Mouse (Mus musculus) embryonic facial prominence, embryonic 11.5 days (tissue): ENCODE measurements around the gene Cpsf6. TPM values are rescaled to one million over a fixed set of nuclear protein-coding genes. Genes with fewer than 3 reads are reported as not detected.

Experiments used
- ATAC-seq: fragments of 200-750 bp; cut with Nextera tagmentation; replicated peaks from 2 replicates; pipeline ENCODE4 v1.8.0; 2017; ENCODE audit warnings: low read depth; ENCODE audit not compliant: insufficient number of reproducible peaks, low FRiP score, low TSS enrichment
- DNase-seq: peaks from one replicate; pipeline ENCODE4 v3.0.0-alpha.2; 2015; ENCODE audit warnings: low spot score
- H3K27ac ChIP-seq: fragments of 300-500 bp; sonication (generic); replicated peaks from 2 replicates; pipeline ENCODE4 v1.5.1; 2014; ENCODE audit warnings: mild to moderate bottlenecking, low read depth, low read length, control low read depth
- H3K27me3 ChIP-seq: fragments of 300-500 bp; sonication (generic); 2 replicates; pipeline ENCODE4 v1.6.1; 2014; ENCODE audit warnings: mild to moderate bottlenecking, low read length, moderate library complexity, mixed read lengths; ENCODE audit not compliant: control insufficient read depth, insufficient read depth
- H3K36me3 ChIP-seq: fragments of 300-500 bp; sonication (generic); replicated peaks from 2 replicates; pipeline ENCODE4 v1.6.1; 2014; ENCODE audit warnings: low read depth, mild to moderate bottlenecking, low read length, moderate library complexity, mixed read lengths; ENCODE audit not compliant: control insufficient read depth, insufficient read depth
- H3K4me1 ChIP-seq: fragments of 300-500 bp; sonication (generic); 2 replicates; pipeline ENCODE4 v1.6.1; 2014; ENCODE audit warnings: low read length, mixed read lengths; ENCODE audit not compliant: control insufficient read depth, insufficient read depth
- H3K4me2 ChIP-seq: fragments of 300-500 bp; sonication (generic); 2 replicates; pipeline ENCODE4 v1.6.1; 2014; ENCODE audit warnings: low read depth, mild to moderate bottlenecking, control low read depth, low read length, moderate library complexity
- H3K4me3 ChIP-seq: fragments of 300-500 bp; sonication (generic); 2 replicates; pipeline ENCODE4 v1.5.1; 2014; ENCODE audit warnings: low read depth, low read length, control low read depth
- H3K9ac ChIP-seq: fragments of 300-500 bp; sonication (generic); replicated peaks from 2 replicates; pipeline ENCODE4 v1.6.1; 2014; ENCODE audit warnings: mild to moderate bottlenecking, control low read depth, low read length
- H3K9me3 ChIP-seq: fragments of 300-500 bp; sonication (generic); replicated peaks from 2 replicates; pipeline ENCODE4 v1.6.1; 2016; ENCODE audit warnings: mild to moderate bottlenecking, low read length, inconsistent platforms, mixed read lengths; ENCODE audit not compliant: control insufficient read depth
- WGBS: fragments of 180-500 bp; shearing (Covaris S2); extraction: QIAGEN DNeasy Blood & Tissue Kit; methylation state at CpG from one replicate; pipeline ENCODE4 v1.1.7; 2014; 5-methylcytosine and 5-hydroxymethylcytosine counted together
- polyA plus RNA-seq: library from polyadenylated mRNA; unstranded; fragments of >200 nt; fragmentation: Nextera tagmentation; extraction: Ambion mirVana; gene quantifications from 2 replicates; pipeline ENCODE4 v1.2.1, GENCODE M21; 2014

The Cpsf6 gene
- polyA plus RNA-seq, 1 experiment from 2014 or later = 223 TPM

GRCm38 (mm10) chr10:117405526-117406282 lies 25.9 kb upstream of the Cpsf6 start:
- no peaks in the 10 kb centered on the region for H3K27me3 ChIP-seq
- DNase-seq (no peak), ATAC-seq (no peak)
- H3K9me3 ChIP-seq = no peaks in the 10 kb centered on the region
- no peaks in the 10 kb centered on the region for H3K4me1 ChIP-seq
- H3K36me3 ChIP-seq = no peaks in the 10 kb centered on the region
- H3K4me2 ChIP-seq = no peak overlapping the region
- no peak overlapping the region for H3K27ac ChIP-seq
- no peak overlapping the region for H3K9ac ChIP-seq
- WGBS = 82% methylated on average over 6 of the region's 6 CpGs
- H3K4me3 ChIP-seq = no peak overlapping the region

GRCm38 (mm10) chr10:117404384-117404783 lies 24.6 kb upstream of the Cpsf6 start:
- Histone ChIP-seq H3K27me3 (no peaks in the 10 kb centered on the region), H3K4me2 (no peak overlapping the region), H3K36me3 (no peaks in the 10 kb centered on the region), H3K9me3 (no peaks in the 10 kb centered on the region), H3K4me1 (no peaks in the 10 kb centered on the region), H3K9ac (no peak overlapping the region), H3K4me3 (no peak overlapping the region), H3K27ac (no peak overlapping the region)
- no peak for ATAC-seq
- DNase-seq = no peak
- WGBS = 88% methylated on average over 6 of the region's 6 CpGs

GRCm38 (mm10) chr10:117403344-117403953 lies 23.6 kb upstream of the Cpsf6 start:
- Histone ChIP-seq H3K4me3 (no peak overlapping the region), H3K4me1 (no peaks in the 10 kb centered on the region), H3K27ac (no peak overlapping the region), H3K27me3 (no peaks in the 10 kb centered on the region), H3K4me2 (no peak overlapping the region), H3K36me3 (no peaks in the 10 kb centered on the region), H3K9me3 (no peaks in the 10 kb centered on the region), H3K9ac (no peak overlapping the region)
- 77% methylated on average over 15 of the region's 15 CpGs for WGBS
- DNase-seq (no peak), ATAC-seq (no peak)

GRCm38 (mm10) chr10:117402403-117403333 lies 22.9 kb upstream of the Cpsf6 start:
- Histone ChIP-seq H3K27ac (no peak overlapping the region), H3K36me3 (no peaks in the 10 kb centered on the region), H3K4me3 (no peak overlapping the region), H3K4me2 (no peak overlapping the region), H3K9ac (no peak overlapping the region), H3K4me1 (no peaks in the 10 kb centered on the region), H3K27me3 (no peaks in the 10 kb centered on the region), H3K9me3 (no peaks in the 10 kb centered on the region)
- 79% methylated on average over 20 of the region's 20 CpGs for WGBS
- DNase-seq (peak; percentile 56), ATAC-seq (no peak)

GRCm38 (mm10) chr10:117401364-117401763 lies 21.5 kb upstream of the Cpsf6 start:
- H3K9ac ChIP-seq = no peak overlapping the region
- DNase-seq (no peak), ATAC-seq (no peak)
- no peak overlapping the region for H3K27ac ChIP-seq
- no peaks in the 10 kb centered on the region for H3K36me3 ChIP-seq
- H3K4me2 ChIP-seq = no peak overlapping the region
- no peaks in the 10 kb centered on the region for H3K9me3 ChIP-seq
- 88% methylated on average over 4 of the region's 4 CpGs for WGBS
- no peaks in the 10 kb centered on the region for H3K27me3 ChIP-seq
- H3K4me3 ChIP-seq = no peak overlapping the region
- no peaks in the 10 kb centered on the region for H3K4me1 ChIP-seq

- H3K27ac ChIP-seq = no peak overlapping the region
- H3K4me1 ChIP-seq = no peaks in the 10 kb centered on the region
- H3K4me3 ChIP-seq = no peak overlapping the region
- WGBS = 84% methylated on average over 4 of the region's 4 CpGs
- no peak overlapping the region for H3K9ac ChIP-seq
- no peaks in the 10 kb centered on the region for H3K36me3 ChIP-seq
- DNase-seq (no peak), ATAC-seq (no peak)
- no peaks in the 10 kb centered on the region for H3K9me3 ChIP-seq
- no peak overlapping the region for H3K4me2 ChIP-seq
- H3K27me3 ChIP-seq = no peaks in the 10 kb centered on the region
Measured at GRCm38 (mm10) chr10:117400246-117400954, 20.6 kb upstream of the Cpsf6 start.

- H3K4me2 ChIP-seq = no peak overlapping the region
- ATAC-seq (no peak), DNase-seq (no peak)
- H3K4me1 ChIP-seq = no peaks in the 10 kb centered on the region
- no peaks in the 10 kb centered on the region for H3K9me3 ChIP-seq
- H3K9ac ChIP-seq = no peak overlapping the region
- no peaks in the 10 kb centered on the region for H3K27me3 ChIP-seq
- 87% methylated on average over 3 of the region's 3 CpGs for WGBS
- H3K27ac ChIP-seq = no peak overlapping the region
- H3K36me3 ChIP-seq = no peaks in the 10 kb centered on the region
- H3K4me3 ChIP-seq = no peak overlapping the region
Measured at GRCm38 (mm10) chr10:117399839-117400238, 20.0 kb upstream of the Cpsf6 start.
